Mouse (Mus musculus) mature B cell (primary cell): ENCODE data around the gene Tas1r1.

Experiments used
- in situ Hi-C: fragments of 300-500 bp; cut with MboI; formaldehyde crosslinking; loops from 2 replicates; pipeline ENCODE4 v1.14.3; 2019

Tas1r1 gene

DNA sequence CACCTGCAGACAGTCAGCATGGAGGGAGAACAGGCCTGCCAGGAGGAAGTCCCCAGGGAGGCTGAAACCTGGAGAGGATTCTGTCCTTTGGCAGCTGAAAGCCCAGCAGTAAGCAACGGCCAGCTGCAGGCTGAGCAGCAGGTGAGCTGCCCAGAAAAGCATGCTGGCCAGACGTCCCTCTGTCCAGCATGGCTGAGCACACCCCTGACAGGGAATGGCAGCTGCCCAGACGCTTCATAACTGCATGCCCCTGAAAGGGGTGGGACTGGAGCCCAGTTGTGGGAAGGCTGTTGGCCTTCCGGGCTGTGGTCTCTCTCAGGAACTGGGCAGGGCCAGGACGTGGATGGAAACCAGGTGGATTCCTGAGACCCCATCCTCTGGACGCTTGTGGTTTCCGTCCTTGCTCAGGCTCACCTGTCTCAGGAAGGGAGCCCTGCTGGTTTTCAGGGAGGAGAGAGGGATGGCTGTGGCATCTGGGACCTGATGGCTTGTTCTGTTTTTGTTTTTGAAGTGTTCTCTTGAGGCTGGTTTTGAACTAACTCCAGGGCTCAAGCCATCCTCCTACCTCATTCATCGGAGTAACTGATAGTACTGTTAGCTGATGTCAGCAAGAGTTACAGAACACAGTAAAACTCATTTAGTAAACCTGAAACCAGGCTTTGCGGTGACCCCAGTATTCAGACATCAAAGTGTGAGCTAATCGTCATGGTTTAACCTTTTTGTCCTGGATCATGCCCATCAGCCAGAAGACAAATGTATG, at the start of gene Tas1r1:
Tas1r1 (minus strand) TSS at position 344 of the 760 bp plus-strand sequence.
- in situ Hi-C loops: no loop called here

DNA sequence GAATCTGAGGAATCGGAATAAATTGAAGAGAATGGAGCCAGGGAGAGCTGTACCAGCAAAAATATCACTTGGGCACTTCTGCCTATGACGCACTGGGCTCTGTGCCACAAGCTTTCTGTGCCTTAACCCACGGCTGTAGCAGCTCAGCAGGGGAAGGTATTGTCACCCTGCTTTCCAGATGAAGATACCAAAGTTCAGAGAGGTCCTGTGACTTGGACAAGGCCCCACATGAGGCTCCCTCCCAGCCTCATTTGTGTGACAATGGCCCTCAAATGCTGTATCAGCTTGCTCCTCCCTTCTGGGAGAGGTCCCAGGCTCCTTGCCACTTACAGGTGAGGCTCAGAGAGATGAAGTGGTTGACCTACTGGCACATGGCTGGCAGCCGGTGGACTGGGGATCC, 49.8 kb upstream of the Tas1r1 start:
- in situ Hi-C loops: no loop called here

DNA sequence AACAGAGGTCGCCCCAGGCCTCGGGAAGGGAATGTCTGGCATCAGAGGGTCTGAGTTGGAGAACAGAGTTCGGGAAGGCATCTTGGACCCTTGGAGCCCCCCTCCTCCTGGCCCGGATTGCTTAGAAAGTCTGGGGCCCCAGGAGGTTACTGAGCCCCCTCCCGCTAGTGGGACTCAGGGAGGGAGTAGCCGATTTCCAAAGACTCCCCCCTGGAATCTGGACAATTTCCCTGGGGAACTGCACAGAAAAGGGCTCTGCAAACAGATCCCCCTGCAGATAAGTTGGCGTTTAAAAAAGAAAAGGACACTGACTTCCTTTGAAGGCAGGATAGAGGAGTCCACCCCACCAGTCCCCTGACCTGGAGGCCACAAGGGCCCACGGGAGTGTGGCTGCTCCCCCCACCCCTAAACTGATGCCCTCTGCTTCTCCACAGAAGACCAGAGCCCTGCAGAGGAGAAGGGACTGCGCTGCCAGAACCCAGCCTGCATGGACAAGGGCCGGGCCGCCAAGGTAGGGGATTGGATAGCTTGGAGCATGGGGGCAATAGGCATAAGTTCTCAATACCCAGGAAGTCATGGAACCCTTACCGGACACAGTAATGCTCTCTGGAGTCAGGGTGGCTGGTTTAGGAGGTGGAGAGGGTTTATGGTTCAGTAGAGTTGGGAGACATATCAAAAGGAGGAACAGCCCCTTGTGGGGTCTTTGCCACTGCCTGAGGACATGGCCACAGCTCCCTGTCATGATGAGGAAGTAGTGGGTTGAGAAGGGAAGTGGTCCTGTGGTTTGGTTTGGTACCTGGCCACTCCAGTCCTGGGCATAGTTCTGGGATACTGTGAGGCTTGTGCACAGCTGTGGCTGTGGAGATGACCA, 49.1 kb upstream of the Tas1r1 start:
- in situ Hi-C loops: no loop called here

DNA sequence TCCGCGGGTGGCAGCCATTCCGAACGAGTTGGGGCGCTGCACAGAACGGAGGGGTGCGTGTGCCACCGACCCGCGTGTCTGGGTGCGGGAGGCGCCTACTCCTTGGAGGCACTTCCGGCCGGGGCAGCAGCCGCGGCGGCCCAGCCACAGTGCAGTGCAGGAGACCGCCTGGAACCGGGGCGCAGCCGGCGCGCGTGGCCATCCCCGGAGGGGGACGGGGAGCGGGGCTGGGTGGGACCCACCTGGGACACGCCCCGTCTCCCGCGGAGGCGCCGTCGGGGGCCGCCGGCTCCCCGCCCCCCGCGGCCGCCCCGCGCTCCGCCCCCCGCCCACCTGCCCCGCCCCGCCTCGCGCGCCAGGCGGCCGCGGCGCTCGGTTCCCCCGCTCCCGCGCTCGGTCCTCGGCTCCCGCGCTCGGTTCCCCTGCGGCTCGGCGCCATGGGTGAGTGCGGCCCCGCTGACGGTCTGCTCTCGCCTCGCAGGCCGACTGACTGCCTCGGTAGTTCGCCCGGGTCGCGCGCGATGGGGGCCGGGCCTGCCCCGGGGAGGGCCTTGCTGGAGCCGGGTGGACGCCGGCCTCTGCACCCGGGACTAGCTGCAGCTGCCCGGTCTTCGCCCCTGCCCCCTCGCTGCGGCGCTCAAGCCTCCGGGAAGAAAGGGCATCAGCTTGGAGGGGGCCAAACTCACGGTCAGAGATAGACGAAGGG, 48.3 kb upstream of the Tas1r1 start:
- in situ Hi-C loops: no loop called here

DNA sequence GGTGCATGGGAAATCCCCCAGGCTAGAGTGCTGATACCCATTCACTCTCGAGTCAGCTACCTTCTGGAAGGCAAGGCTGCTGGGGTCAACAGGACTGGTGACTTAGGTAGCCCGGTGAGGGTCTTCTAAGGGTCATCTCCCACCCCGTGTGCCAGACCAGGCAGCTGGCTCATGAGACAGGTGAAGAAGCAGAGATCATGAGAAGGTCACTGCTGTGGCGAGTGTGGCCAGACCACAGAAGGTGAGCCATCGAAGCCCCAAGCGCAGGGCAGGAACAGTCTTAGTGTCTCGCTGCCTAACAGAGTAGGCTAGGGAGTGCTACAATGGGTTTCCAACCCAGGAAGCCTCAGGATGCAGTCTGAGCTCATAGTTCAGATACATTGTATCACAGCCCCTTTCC, 46.2 kb upstream of the Tas1r1 start:
- in situ Hi-C loops: no loop called here

DNA sequence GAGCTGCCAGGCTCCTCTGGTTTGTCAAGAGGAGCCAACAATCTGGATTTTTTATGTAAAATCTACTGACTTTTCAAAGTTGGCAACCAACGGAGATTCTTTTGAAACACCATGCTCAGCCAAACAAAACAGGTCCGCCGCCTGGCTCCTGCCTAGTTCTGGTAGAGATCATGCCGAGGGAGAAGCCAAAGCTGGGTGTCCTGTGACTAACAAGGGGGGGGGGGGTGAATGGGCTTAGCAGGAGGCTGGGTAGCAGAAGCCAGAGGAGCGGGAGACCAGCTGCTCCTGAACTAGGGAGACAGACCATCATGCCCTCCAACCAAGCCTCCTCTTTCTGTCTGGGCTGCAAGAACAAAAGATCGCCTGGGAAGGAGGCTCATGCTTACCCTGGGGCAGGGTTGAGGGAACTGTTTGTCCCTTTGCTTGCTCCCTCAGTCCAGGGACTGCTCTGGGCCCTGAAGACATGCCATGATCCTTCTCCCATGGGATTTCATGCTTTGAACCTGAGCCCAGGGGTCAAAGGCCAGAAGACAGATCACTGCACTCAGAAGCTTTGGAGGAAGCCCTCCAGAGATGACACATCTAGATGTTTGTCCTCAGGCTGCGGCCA, 45.3 kb upstream of the Tas1r1 start:
- in situ Hi-C loops: no loop called here

DNA sequence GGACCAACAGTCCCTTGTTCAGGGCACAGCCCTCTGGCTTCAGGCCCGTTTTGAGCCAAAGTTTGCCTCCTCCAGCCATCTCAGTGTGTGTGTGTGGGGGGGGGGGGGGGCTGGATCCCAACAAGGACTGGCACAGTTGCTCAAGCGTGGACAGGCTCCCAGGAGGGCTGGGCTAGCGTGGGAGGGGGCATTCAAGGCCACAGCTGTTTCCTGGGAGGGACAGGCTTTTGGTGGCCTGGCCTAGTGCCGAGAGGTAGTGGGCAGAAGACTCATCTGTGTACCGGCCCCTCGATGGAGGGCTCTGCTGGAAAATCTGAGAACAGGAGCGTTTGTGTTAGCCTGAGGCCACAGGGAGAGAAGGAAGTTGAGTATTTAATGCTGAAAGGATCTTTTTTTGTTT, 41.6 kb upstream of the Tas1r1 start:
- in situ Hi-C loops: no loop called here

DNA sequence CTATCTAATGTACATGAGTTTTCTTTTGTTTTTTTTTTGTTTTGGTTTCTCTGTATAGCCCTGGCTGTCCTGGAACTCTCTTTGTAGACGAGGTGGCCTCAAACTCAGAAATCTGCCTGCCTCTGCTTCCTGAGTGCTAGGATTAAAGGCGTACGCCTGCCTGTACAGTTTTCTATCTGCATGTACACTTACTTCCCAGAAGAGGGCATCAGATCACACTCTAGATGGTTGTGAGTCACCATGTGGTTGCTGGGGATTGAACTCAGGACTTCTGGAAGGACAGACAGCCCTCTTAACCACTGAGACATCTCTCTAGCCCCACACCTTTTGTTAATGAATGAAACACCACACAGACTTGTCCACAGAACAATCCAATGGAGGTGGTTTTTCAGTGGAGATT, 40.9 kb upstream of the Tas1r1 start:
- in situ Hi-C loops: no loop called here

DNA sequence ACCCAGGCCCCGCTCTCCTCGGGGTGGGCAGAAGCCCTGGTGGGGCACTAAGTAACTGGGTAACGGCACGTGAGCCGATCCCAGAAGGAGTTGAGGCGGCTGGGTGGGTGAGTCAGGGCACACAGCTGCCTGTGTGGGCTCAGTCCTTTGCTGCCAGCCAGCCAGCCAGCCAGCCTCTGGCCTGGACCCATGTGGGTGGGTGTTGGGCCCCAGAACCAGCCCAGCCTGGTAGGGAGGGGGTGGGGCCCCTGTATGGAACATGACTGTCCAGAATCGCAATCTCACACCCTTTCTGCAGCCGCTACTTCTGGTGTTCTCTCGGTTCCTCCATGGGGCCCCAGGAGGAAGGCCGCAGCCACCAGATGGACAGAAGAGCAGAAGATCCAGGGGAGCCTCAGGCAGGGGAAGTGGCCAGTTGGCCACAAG, 39.8 kb upstream of the Tas1r1 start:
- in situ Hi-C loops: no loop called here

DNA sequence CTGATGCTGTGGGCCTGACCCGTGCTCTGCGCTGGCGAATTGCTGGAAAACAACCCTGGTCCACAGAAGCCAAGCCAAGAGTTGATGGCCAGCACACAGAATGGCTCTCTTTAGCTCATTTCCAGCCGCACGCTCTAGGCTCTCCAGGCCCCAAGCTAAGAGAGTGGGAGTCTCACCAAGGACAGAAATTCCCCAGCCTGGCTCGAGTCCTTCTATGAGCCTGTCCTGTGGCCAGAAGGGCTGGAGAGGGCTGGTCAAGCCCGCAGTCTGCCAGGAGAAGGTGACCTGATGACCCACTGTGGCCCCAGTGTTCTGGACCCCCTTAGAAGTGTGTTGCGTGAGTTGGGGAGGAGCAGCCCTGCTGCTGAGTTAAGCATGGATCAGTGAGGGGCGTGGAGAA, 38.8 kb upstream of the Tas1r1 start:
- in situ Hi-C loops: no loop called here

DNA sequence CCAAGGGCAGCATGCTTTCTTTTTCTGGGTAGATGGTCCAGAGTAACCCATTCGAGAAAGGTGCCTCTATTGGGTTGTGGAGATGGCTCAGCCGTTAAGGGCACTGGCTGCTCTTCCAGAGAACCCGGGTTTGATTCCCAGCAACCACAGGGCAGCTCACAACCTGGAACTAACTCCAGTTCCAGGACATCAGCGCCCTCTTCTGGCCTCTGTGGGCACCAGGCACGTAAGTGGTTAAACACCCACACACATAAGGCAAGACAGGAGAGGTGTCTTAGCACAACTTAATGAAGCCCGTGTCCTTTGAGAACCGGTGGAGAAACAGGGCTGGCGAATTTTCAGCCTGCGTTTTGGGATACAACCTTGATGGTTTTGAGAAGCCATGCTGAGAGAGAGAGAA, 36.2 kb upstream of the Tas1r1 start:
- in situ Hi-C loops: no loop called here

DNA sequence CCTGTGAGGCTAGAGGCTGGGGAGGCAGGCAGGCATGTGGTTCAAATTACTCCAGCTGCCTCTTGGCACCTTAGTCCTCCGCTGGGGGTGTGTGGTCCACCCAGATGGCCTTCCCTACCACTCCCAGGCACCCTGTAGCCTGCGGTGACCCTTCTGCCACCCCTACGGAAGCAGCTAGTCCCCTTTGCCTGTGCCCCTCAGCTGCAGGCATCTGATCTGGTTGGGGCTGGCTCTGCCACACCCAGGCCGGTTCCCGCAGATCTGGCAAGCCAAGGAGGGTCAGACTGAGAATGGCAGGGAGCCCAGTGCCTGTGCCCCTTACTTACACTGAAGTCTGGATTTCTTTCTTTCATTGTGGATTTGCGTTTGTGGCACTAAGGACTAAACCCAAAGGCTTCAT, 35.3 kb upstream of the Tas1r1 start:
- in situ Hi-C loops: no loop called here

DNA sequence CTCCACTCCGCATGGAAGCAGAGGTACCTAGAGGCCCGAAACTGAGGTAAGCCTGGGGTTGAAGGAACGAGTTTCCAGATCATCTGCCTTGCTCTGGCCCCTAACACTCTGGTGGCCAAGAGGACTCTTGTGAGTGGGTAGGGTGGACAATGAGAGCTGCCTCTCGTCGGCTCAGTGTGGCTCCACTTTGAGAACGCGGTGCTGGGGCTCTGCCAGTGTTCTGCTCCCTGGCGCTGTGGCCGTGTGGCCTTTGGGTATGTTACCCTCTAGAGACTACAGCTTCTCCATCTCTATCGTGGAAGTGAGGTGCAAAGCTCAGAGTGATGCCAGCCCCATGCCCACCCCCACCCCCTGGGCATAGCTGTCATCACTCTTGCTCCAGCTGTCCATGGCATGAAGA, 34.3 kb upstream of the Tas1r1 start:
- in situ Hi-C loops: no loop called here

DNA sequence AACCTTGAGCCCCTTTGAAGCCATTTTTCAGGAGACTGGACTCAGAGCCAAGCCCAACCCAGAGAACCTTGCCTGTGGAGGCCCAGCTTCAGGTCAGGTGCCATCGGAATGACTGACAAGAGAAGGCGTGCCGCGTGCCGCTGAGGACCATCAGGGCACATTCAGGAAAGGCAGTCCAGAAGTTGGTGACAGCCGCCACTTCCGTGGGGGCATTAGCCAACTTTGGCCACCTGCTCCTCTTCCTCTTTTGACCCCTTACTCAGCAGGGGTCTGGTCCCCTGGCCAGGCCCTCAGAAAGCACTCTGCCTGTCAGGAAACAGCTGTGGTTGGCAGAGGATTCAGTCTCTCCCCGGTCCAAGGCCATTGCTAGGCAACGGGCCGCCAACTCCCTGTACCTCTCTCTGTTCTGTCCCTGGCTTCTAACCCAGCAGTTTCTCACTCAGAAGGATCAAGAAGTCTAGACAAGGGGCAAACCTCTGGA, 33.8 kb upstream of the Tas1r1 start, which contains the start of gene Plekhg5:
Plekhg5 (plus strand) TSS at position 378 of the 481 bp plus-strand sequence.
- in situ Hi-C loops: no loop called here

DNA sequence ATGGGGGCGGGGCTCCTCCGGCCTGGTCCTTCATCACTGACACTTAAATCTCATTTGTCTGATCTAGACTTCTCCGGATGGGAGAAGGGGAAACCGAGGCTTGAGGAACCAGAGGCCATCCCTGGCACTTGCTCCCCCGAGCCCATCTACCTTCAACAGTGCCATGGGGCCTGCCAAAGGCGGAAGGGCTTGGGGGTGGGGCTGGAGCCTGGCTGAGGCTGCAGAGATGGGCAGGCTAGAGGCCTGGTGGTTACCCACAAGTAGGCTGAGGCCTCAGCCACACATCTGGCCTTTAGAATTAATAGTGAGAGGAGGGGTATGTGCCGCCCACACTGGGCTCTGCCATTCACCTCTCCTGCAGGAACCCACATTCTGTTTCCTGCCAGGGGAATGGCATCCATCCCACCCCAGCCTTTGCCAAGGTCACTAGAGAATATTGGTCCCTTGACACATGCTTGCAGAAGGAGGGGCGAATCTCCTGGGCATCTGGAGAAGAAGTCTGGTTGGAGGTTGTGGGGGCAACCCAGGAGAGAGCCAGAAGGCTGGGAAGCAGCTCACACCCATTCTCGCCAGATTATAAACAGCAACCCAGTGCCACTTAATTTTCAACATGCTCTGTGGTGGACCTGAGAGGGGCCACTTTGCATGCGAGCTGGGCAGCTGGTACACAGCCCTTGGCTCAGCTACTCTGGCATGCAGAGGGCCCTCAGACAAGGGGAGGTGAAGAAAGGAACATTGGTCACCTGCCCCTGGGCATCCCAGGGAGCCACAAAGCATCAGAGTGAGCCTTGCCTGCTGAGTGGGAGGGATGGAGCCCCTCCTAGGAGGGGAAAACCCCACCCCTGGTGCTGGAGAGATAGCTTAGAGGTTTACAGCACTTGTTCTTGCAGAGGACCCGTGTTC, 32.4 kb upstream of the Tas1r1 start:
- in situ Hi-C loops: no loop called here

DNA sequence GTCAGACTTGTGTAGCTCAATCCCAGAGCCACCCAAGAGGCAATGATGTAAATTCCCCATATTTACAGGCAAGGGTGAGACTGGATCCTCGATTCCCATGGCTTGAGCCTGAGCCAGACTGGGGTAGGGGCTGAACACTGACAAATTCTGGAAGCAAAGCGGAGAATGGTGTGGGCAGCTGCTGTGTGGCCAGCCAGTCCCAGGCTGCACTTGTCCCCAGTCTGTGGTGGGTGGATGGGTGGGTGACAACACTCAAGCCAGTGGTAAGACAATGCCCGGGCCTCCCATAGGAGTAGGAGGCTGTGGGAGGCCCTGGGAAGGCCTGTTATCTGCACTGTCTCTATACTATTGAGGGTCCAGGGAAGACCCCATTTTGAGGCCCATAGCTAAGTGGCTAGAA, 30.9 kb upstream of the Tas1r1 start:
- in situ Hi-C loops: no loop called here

DNA sequence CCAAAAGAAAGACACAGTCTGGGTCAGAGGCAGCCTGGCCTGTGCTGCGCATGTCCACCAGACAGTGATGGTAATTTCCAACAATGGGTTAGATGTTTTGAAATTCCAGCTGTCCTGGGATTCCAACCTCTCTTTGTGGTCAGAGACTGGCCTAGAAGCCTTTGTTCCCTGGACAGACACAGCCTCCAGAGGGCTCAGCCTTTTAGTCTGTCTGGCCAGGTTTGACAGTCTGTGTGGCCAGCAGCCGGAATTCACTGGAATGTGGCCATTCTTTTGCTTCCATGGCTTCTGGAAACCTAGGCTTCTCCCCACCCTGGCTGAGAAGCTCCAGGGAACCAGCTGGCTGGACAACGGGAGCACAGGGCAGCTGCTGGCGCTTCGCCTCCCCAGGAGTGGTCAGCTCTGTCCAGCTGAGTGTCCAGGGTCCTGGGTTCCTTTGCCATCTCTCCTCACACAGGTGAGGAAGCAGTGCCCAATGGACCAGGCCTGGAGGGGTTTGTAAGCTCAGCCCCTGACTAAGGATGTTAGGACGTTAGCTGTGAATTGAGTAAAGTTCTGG, 29.9 kb upstream of the Tas1r1 start:
- in situ Hi-C loops: no loop called here

DNA sequence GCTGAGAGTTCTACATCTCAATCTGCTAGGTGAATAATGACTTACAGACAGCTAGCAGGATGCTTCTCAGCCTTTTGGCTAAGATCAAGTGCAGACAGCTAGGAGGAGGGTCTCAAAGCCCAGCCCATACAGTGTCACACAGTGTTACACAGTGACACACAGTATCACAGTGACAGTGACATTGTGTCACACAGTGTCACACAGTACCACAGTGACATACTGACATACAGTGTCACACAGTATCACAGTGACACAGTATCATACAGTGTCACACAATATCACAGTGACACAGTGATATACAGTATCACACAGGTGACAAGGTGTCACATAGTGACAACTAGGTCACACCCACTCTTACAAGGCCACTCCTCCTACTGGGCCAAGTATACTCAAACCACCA, 28.9 kb upstream of the Tas1r1 start:
- in situ Hi-C loops: no loop called here

DNA sequence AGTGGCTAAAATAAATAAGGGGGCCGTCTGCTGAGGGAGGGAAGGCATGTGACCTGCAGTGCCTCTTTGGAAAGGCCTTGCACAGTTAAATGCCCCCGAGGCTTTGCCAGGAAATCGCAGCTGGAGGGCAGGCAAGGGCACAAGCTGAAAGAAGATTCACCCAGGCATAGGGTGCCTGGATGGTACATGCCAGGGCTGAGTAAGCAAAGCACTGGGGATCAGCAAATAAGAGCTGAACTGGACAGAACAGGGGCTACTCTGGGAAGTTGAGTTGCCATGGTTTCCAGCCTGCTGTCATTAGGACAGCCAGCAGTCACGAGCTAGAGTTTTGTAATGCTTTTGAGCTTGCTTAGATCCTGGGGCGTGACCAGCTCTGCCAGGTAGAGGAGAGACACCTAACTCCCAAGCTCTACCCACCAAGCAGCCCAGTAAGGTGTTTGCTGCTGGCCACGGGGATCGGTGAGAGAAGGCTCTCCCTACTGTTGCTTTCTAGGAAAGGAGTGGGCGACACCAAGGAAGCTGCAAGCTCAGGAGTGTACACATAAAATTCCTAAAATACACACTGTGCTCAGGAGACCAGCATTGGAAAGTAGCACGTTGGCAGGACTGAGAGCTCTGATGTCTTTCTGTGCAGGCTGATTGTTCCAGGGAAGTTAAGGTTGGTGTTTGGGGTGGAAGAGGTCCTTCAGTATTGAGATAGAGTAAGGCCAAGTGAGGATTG, 24.2 kb upstream of the Tas1r1 start:
- in situ Hi-C loops: no loop called here

DNA sequence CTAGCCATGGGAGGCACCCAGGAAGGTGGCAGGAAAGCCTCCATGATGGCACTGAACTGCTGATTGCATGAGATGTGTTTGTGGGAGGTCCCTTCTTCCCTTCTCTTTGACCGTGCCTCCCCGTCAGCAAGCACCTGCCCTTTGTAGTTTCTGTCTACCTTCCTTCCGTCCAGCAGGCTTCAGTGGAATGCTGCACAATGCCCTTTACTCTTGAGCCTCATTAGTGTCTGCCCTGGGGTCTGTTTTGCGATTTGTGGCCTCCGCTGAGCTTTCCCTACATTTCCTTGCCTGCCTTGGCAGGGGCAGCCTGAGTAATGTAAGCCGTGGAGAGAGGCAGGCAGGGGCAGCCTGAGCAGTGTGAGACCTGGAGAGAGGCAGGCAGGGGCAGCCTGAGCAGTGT, 6.2 kb upstream of the Tas1r1 start:
- in situ Hi-C loops: no loop called here
